In genomic region chr16:43710134-43710475, GRCm38 (mm10) we compare ENCODE assay signal across 13 mouse cellular contexts. TPM values are rescaled to one million over a fixed set of nuclear protein-coding genes. Genes with fewer than 3 reads are reported as not detected.
A peak's percentile ranks its signal among the peaks of the same experiment; 100 is the strongest.
DNase-seq lines count a peak whose midpoint lies in the region; ATAC-seq and TF ChIP-seq lines count a peak whose summit lies in the region.
"Had no signal": no experiment of that assay in that cellular context is flagged by ENCODE, and none has a peak within 500 bp of the region (broad histone marks: within the 10 kb centered on the region; RNA-seq: fewer than 3 reads in every experiment).

No protein-coding gene starts in this region.

- H3K9me3 ChIP-seq in heart, postnatal 0 days (replicated peaks; ENCODE audit: control insufficient read depth, low read length): no peaks in the 10 kb centered on the region
- H3K9me3 ChIP-seq in neural tube, embryonic 13.5 days: no peaks in the 10 kb centered on the region
- H3K9me3 ChIP-seq in hindbrain, embryonic 16.5 days (ENCODE audit: control insufficient read depth, low read length): no peaks in the 10 kb centered on the region
- H3K9me3 ChIP-seq: embryonic facial prominence, embryonic 13.5 days had no signal

- TF ChIP-seq EP300 in heart, postnatal 0 days (IDR thresholded peaks at IDR 0.05; ENCODE audit: low read depth): no peak

- no peak overlapping the region for H3K27ac ChIP-seq in heart, postnatal 0 days (ENCODE audit: low read depth)
- H3K27ac ChIP-seq in neural tube, embryonic 13.5 days (replicated peaks): 0 out of 2 replicates have a peak overlapping the region, but pooled peaks have one; percentile 78
- no peak overlapping the region for H3K27ac ChIP-seq in hindbrain, embryonic 16.5 days (ENCODE audit: low read depth, low read length)
- peak overlapping the region; percentile 50 for H3K27ac ChIP-seq in small intestine, adult 2 months (ENCODE audit: insufficient read depth, low read depth, low read length)
- H3K27ac ChIP-seq: embryonic facial prominence, embryonic 13.5 days had no signal

- TF ChIP-seq POLR2A in small intestine, adult 2 months (IDR thresholded peaks at IDR 0.05; ENCODE audit: low read depth, low read length): no peak

- peak overlapping the region; percentile 31 for H3K4me3 ChIP-seq in heart, postnatal 0 days (ENCODE audit: low read depth, low read length)
- H3K4me3 ChIP-seq in neural tube, embryonic 13.5 days: no peak overlapping the region
- H3K4me3 ChIP-seq in hindbrain, embryonic 16.5 days (ENCODE audit: low read length): no peak overlapping the region
- H3K4me3 ChIP-seq in small intestine, adult 2 months (ENCODE audit: low read depth, low read length): no peak overlapping the region
- H3K4me3 ChIP-seq: embryonic facial prominence, embryonic 13.5 days had no signal

- peak overlapping the region; percentile 60 for H3K4me2 ChIP-seq in heart, postnatal 0 days (ENCODE audit: low read depth, low read length)
- H3K4me2 ChIP-seq in neural tube, embryonic 13.5 days: peak overlapping the region; percentile 47; the same call in 1 of the 2 replicates
- H3K4me2 ChIP-seq in hindbrain, embryonic 16.5 days (ENCODE audit: low read length): peak overlapping the region; percentile 47; the same call in 1 of the 2 replicates
- H3K4me2 ChIP-seq: embryonic facial prominence, embryonic 13.5 days had no signal

- no peak for TF ChIP-seq CTCF in heart, postnatal 0 days (IDR thresholded peaks at IDR 0.05; ENCODE audit: low read depth)
- no peak for TF ChIP-seq CTCF in small intestine, adult 2 months (IDR thresholded peaks at IDR 0.05; ENCODE audit: extremely low read depth, insufficient read length, insufficient replicate concordance, low read depth, low read length)

- ATAC-seq in heart, postnatal 0 days (ENCODE audit: insufficient read depth, low read depth): no peak
- no peak for ATAC-seq in neural tube, embryonic 13.5 days (ENCODE audit: low read depth)
- no peak; the same call in 1 of the 2 replicates for ATAC-seq in hindbrain, embryonic 16.5 days
- ATAC-seq in cerebellum, adult (ENCODE audit: insufficient number of reproducible peaks, low FRiP score, low TSS enrichment): no peak

- no peak for DNase-seq in heart, postnatal 0 days (ENCODE audit: low spot score)
- no peak for DNase-seq in heart, postnatal 4 days
- no peak for DNase-seq in neural tube, embryonic 10.5 days (ENCODE audit: extremely low spot score, low spot score)
- DNase-seq in left cerebral cortex, adult 9 months (ENCODE audit: low spot score in 2 of 2): no peak
- DNase-seq: kidney, adult 9 months had no signal

- peaks cover 14% of the 10 kb centered on the region for H3K4me1 ChIP-seq in heart, postnatal 0 days (ENCODE audit: control insufficient read depth, insufficient read depth)
- peaks cover 23% of the 10 kb centered on the region for H3K4me1 ChIP-seq in neural tube, embryonic 13.5 days (replicated peaks)
- H3K4me1 ChIP-seq in hindbrain, embryonic 16.5 days (ENCODE audit: control insufficient read depth, insufficient read depth, low read depth, low read length): peaks cover 6% of the 10 kb centered on the region; the same call in 1 of the 2 replicates
- no peaks in the 10 kb centered on the region for H3K4me1 ChIP-seq in small intestine, adult 2 months (ENCODE audit: control insufficient read depth, insufficient read depth, insufficient read length, low read length)
- H3K4me1 ChIP-seq: embryonic facial prominence, embryonic 13.5 days had no signal

- no peaks in the 10 kb centered on the region for H3K27me3 ChIP-seq in heart, postnatal 0 days (ENCODE audit: control insufficient read depth, insufficient read depth, low read length)
- no peaks in the 10 kb centered on the region for H3K27me3 ChIP-seq in neural tube, embryonic 13.5 days
- no peaks in the 10 kb centered on the region for H3K27me3 ChIP-seq in hindbrain, embryonic 16.5 days (replicated peaks; ENCODE audit: control insufficient read depth, insufficient read depth, low read length)
- H3K27me3 ChIP-seq in small intestine, adult 2 months (ENCODE audit: control insufficient read depth, insufficient read depth, low read length): no peaks in the 10 kb centered on the region
- H3K27me3 ChIP-seq: embryonic facial prominence, embryonic 13.5 days had no signal

- 59% methylated on average over 6 of the region's 6 CpGs for WGBS in heart, postnatal 0 days
- 54% methylated on average over 6 of the region's 6 CpGs for WGBS in neural tube, embryonic 13.5 days
- WGBS in hindbrain, embryonic 16.5 days: 36% methylated on average over 6 of the region's 6 CpGs
- WGBS in small intestine, adult 2 months: 61% methylated on average over 6 of the region's 6 CpGs

- H3K36me3 ChIP-seq in heart, postnatal 0 days (replicated peaks; ENCODE audit: control insufficient read depth, insufficient read depth, low read length): no peaks in the 10 kb centered on the region
- no peaks in the 10 kb centered on the region for H3K36me3 ChIP-seq in neural tube, embryonic 13.5 days
- H3K36me3 ChIP-seq in hindbrain, embryonic 16.5 days (ENCODE audit: control insufficient read depth, insufficient read depth, low read length): no peaks in the 10 kb centered on the region
- H3K36me3 ChIP-seq in small intestine, adult 2 months (ENCODE audit: control insufficient read depth, insufficient read depth, low read length): no peaks in the 10 kb centered on the region
- H3K36me3 ChIP-seq: embryonic facial prominence, embryonic 13.5 days had no signal

- no peak overlapping the region for H3K9ac ChIP-seq in heart, postnatal 0 days (replicated peaks; ENCODE audit: low read depth, low read length)
- no peak overlapping the region for H3K9ac ChIP-seq in neural tube, embryonic 13.5 days
- H3K9ac ChIP-seq in hindbrain, embryonic 16.5 days (ENCODE audit: low read depth, low read length): no peak overlapping the region
- H3K9ac ChIP-seq: embryonic facial prominence, embryonic 13.5 days had no signal

RNA-seq across cellular contexts. Expression of gene Drd3, which starts 43.7 kb away (rescaled TPM):
- total RNA-seq in heart, postnatal 0 days (2014; rRNA removed; ENCODE audit: low replicate concordance): 0.46 TPM in 1 of 2 replicates, not detected in the other
- polyA plus RNA-seq in heart, postnatal 0 days (2015; fragmentation: Nextera tagmentation; extraction: Ambion mirVana): not detected in 2 replicates
- not detected for total RNA-seq in heart, postnatal 4 days (2021)
- not detected in 2 replicates for polyA plus RNA-seq in neural tube, embryonic 13.5 days (2015; fragmentation: Nextera tagmentation; extraction: Ambion mirVana)
- not detected in 2 replicates for polyA plus RNA-seq in hindbrain, embryonic 16.5 days (2015; fragmentation: Nextera tagmentation; extraction: Ambion mirVana)
- polyA plus RNA-seq in small intestine, adult 2 months (2012; rRNA removed): 0.20 and 0.25 TPM in 2 replicates
- total RNA-seq: heart, postnatal 14 days; liver, adult 2 months; monocyte, adult 5-6 weeks had no signal
- polyA plus RNA-seq: embryonic facial prominence, embryonic 13.5 days; liver, adult 2 months had no signal

RNA-seq across cellular contexts. Expression of gene Tigit, which starts 46.2 kb away (rescaled TPM):
- total RNA-seq in heart, postnatal 0 days (2014; rRNA removed; ENCODE audit: low replicate concordance): not detected in 2 replicates
- polyA plus RNA-seq in heart, postnatal 0 days (2015; fragmentation: Nextera tagmentation; extraction: Ambion mirVana): not detected in 2 replicates
- total RNA-seq in heart, postnatal 4 days (2021): not detected
- not detected in 2 replicates for polyA plus RNA-seq in neural tube, embryonic 13.5 days (2015; fragmentation: Nextera tagmentation; extraction: Ambion mirVana)
- not detected in 2 replicates for polyA plus RNA-seq in hindbrain, embryonic 16.5 days (2015; fragmentation: Nextera tagmentation; extraction: Ambion mirVana)
- 5.0 and 8.6 TPM in 2 replicates for polyA plus RNA-seq in small intestine, adult 2 months (2012; rRNA removed)
- total RNA-seq: heart, postnatal 14 days; liver, adult 2 months had no signal
- polyA plus RNA-seq: embryonic facial prominence, embryonic 13.5 days had no signal

Comparison
In these comparisons a context has a peak if more than half of its experiments do, and no peak if none do; other contexts are left out.
1. H3K27ac ChIP-seq: peak in neural tube, embryonic 13.5 days (single experiment) and small intestine, adult 2 months (single experiment); none in heart, postnatal 0 days (single experiment) and hindbrain, embryonic 16.5 days (single experiment).
2. Peak in every context shown above with its lines, with median percentiles within 50 percentile points of each other: H3K4me2 ChIP-seq.